Mouse (Mus musculus) G1E (cell line): ENCODE measurements around the gene Gnb1l.

ENCODE experiments used
- CTCF ChIP-seq: IDR thresholded peaks from 2 replicates; pipeline ENCODE4 v1.5.1; 2012; ENCODE audit warnings: low read depth, low read length, inconsistent platforms, mixed read lengths
- GATA1 ChIP-seq: IDR thresholded peaks from 2 replicates; pipeline ENCODE4 v1.6.1; 2012; ENCODE audit warnings: borderline replicate concordance, low read length, inconsistent platforms, mixed read lengths
- GATA2 ChIP-seq: IDR thresholded peaks from 2 replicates; pipeline ENCODE4 v1.6.1; 2012; ENCODE audit warnings: low read depth, low read length, inconsistent platforms, borderline replicate concordance
- POLR2AphosphoS5 ChIP-seq: IDR thresholded peaks from 2 replicates; pipeline ENCODE4 v1.6.1; 2012; ENCODE audit warnings: low read depth, low read length, inconsistent platforms; ENCODE audit not compliant: insufficient replicate concordance
- TAL1 ChIP-seq: conservative IDR thresholded peaks from 2 replicates; pipeline ENCODE4 v1.6.1; 2012; ENCODE audit warnings: low read depth, low read length, inconsistent platforms, mixed read lengths

- no peak for TF ChIP-seq CTCF
- no peak for TF ChIP-seq TAL1
- no peak for TF ChIP-seq POLR2AphosphoS5
- no peak for TF ChIP-seq GATA1
- no peak for TF ChIP-seq GATA2
Measured at GRCm38 (mm10) chr16:18593930-18594329, 95.4 kb downstream of the Gnb1l start.
